Mouse (Mus musculus) bone marrow, adult 2 months (tissue): ENCODE measurements around the gene Havcr2.

ENCODE experiments used
- CTCF ChIP-seq: fragments of 200-500 bp; IDR thresholded peaks from 2 replicates; pipeline ENCODE4 v1.5.1; 2011; ENCODE audit warnings: low read length, control low read depth; ENCODE audit not compliant: control insufficient read depth, insufficient read depth
- POLR2A ChIP-seq: fragments of 200-500 bp; IDR thresholded peaks from 2 replicates; pipeline ENCODE4 v1.6.1; 2011; ENCODE audit warnings: low read depth, mild to moderate bottlenecking, control low read depth, low read length, borderline replicate concordance; ENCODE audit not compliant: control insufficient read depth

GRCm38 (mm10) chr11:46523912-46524311 is 69.2 kb downstream of the Havcr2 start, which contains the start of gene Gm12169:
- TF ChIP-seq CTCF (no peak), POLR2A (no peak)
